Mouse (Mus musculus) lung, embryonic 16.5 days (tissue): ENCODE measurements around the gene Vmn2r65. TPM values are rescaled to one million over a fixed set of nuclear protein-coding genes. Genes with fewer than 3 reads are reported as not detected.

Experiments
- ATAC-seq: fragments of 200-750 bp; cut with Nextera tagmentation; 2 replicates; pipeline ENCODE4 v1.8.0; 2017; ENCODE audit warnings: low read depth, mild to moderate bottlenecking, moderate library complexity
- H3K27ac ChIP-seq: fragments of 300-500 bp; sonication (generic); 2 replicates; pipeline ENCODE4 v1.5.1; 2014; ENCODE audit warnings: mild to moderate bottlenecking, control low read depth, low read length
- H3K27me3 ChIP-seq: fragments of 300-500 bp; sonication (generic); 2 replicates; pipeline ENCODE4 v1.6.1; 2014; ENCODE audit warnings: low read depth, low read length, mixed read lengths; ENCODE audit not compliant: control insufficient read depth, insufficient read depth
- H3K36me3 ChIP-seq: fragments of 300-500 bp; sonication (generic); 2 replicates; pipeline ENCODE4 v1.6.1; 2014; ENCODE audit warnings: low read length; ENCODE audit not compliant: control insufficient read depth, insufficient read depth
- H3K4me1 ChIP-seq: fragments of 300-500 bp; sonication (generic); replicated peaks from 2 replicates; pipeline ENCODE4 v1.6.1; 2014; ENCODE audit warnings: low read length, mixed read lengths; ENCODE audit not compliant: control insufficient read depth, insufficient read depth
- H3K4me2 ChIP-seq: fragments of 300-500 bp; sonication (generic); 2 replicates; pipeline ENCODE4 v1.6.1; 2014; ENCODE audit warnings: low read depth, low read length, control low read depth
- H3K4me3 ChIP-seq: fragments of 300-500 bp; sonication (generic); 2 replicates; pipeline ENCODE4 v1.5.1; 2014; ENCODE audit warnings: mild to moderate bottlenecking, low read length, control low read depth
- H3K9ac ChIP-seq: fragments of 300-500 bp; sonication (generic); 2 replicates; pipeline ENCODE4 v1.6.1; 2014; ENCODE audit warnings: low read length, control low read depth
- H3K9me3 ChIP-seq: fragments of 300-500 bp; sonication (generic); 2 replicates; pipeline ENCODE4 v1.6.1; 2016; ENCODE audit warnings: low read length; ENCODE audit not compliant: control insufficient read depth
- WGBS: fragments of 180-500 bp; shearing (Covaris S2); extraction: QIAGEN DNeasy Blood & Tissue Kit; methylation state at CpG from one replicate; pipeline ENCODE4 v1.1.7; 2014; 5-methylcytosine and 5-hydroxymethylcytosine counted together
- polyA plus RNA-seq: library from polyadenylated mRNA; unstranded; fragments of >200 nt; fragmentation: Nextera tagmentation; extraction: Ambion mirVana; gene quantifications from 2 replicates; pipeline ENCODE4 v1.2.1, GENCODE M21; 2015

Gene Vmn2r65
- polyA plus RNA-seq = not detected in 2 replicates

GRCm38 (mm10) chr7:84964015-84964414 lies at the start of gene Vmn2r65:
TSS of gene Vmn2r65 (minus strand) at chr7:84964115.
- H3K36me3 ChIP-seq = no peaks in the 10 kb centered on the region
- H3K4me1 ChIP-seq = no peaks in the 10 kb centered on the region
- H3K9ac ChIP-seq = no peak within 1 kb of the TSS
- no peaks in the 10 kb centered on the region for H3K27me3 ChIP-seq
- no peak within 1 kb of the TSS for H3K27ac ChIP-seq
- H3K9me3 ChIP-seq = no peaks in the 10 kb centered on the region
- 27% methylated on average over 1 of the region's 1 CpGs for WGBS
- no peak within 1 kb of the TSS for H3K4me2 ChIP-seq
- H3K4me3 ChIP-seq = no peak within 1 kb of the TSS
- no peak for ATAC-seq

GRCm38 (mm10) chr7:85012168-85012567 lies 48.3 kb upstream of the Vmn2r65 start, which contains the start of gene Vmn2r66:
TSS of gene Vmn2r66 (minus strand) at chr7:85012268.
- no peak within 1 kb of the TSS for H3K4me2 ChIP-seq
- no peaks in the 10 kb centered on the region for H3K9me3 ChIP-seq
- no peaks in the 10 kb centered on the region for H3K27me3 ChIP-seq
- no peaks in the 10 kb centered on the region for H3K36me3 ChIP-seq
- no peak for ATAC-seq
- H3K27ac ChIP-seq = no peak within 1 kb of the TSS
- WGBS = 82% methylated on average over 1 of the region's 1 CpGs
- H3K9ac ChIP-seq = no peak within 1 kb of the TSS
- H3K4me3 ChIP-seq = no peak within 1 kb of the TSS
- no peaks in the 10 kb centered on the region for H3K4me1 ChIP-seq

GRCm38 (mm10) chr7:84996694-84997093 lies 32.8 kb upstream of the Vmn2r65 start:
- H3K27ac ChIP-seq = no peak overlapping the region
- no peaks in the 10 kb centered on the region for H3K27me3 ChIP-seq
- H3K36me3 ChIP-seq = no peaks in the 10 kb centered on the region
- no peak overlapping the region for H3K4me3 ChIP-seq
- no peak for ATAC-seq
- 61% methylated on average over 2 of the region's 2 CpGs for whole genome bisulfite sequencing
- no peaks in the 10 kb centered on the region for H3K9me3 ChIP-seq
- H3K4me1 ChIP-seq = no peaks in the 10 kb centered on the region
- no peak overlapping the region for H3K9ac ChIP-seq
- no peak overlapping the region for H3K4me2 ChIP-seq

Other genes starting within 250 kb of the Vmn2r65 start
- gene Olfr291, start 110.6 kb downstream of the Vmn2r65 start, polyA plus RNA-seq = not detected in 2 replicates
- gene Vmn2r66, start 48.2 kb upstream of the Vmn2r65 start, polyA plus RNA-seq = not detected in 2 replicates
- not detected in 2 replicates for gene Vmn2r67, start 191.9 kb upstream of the Vmn2r65 start, polyA plus RNA-seq